Mouse (Mus musculus): ENCODE data around the gene Uncx. TPM values are rescaled to one million over a fixed set of nuclear protein-coding genes. Genes with fewer than 3 reads are reported as not detected.

Uncx gene
- 0.50 and 1.1 TPM in 2 replicates for polyA plus RNA-seq (2016; fragmentation: Nextera tagmentation; extraction: Ambion mirVana)

GRCm38 (mm10) chr5:139543214-139543613 is at the start of gene Uncx:
Gene Uncx (plus strand): TSS chr5:139543494.
- H3K9me3 ChIP-seq (replicated peaks) = no peaks in the 10 kb centered on the region

GRCm38 (mm10) chr5:139493690-139494089 is 49.6 kb upstream of the Uncx start:
- Histone ChIP-seq H3K9me3 (replicated peaks) (no peaks in the 10 kb centered on the region), H3K27ac (no peak overlapping the region), H3K4me1 (peaks cover 6% of the 10 kb centered on the region; the same call in 1 of the 2 replicates), H3K27me3 (ENCODE audit: low read depth, poor library complexity, severe bottlenecking) (peaks cover 25% of the 10 kb centered on the region; the same call in 1 of the 2 replicates), H3K4me3 (no peak overlapping the region), H3K36me3 (no peaks in the 10 kb centered on the region)
- DNase-seq (ENCODE audit: low spot score) = no peak
- 32% methylated on average over 5 of the region's 5 CpGs for WGBS

More at GRCm38 (mm10) chr5:139543214-139543613, at the start of gene Uncx:
- under 1% methylated on average over 15 of the region's 15 CpGs for WGBS
- no peaks in the 10 kb centered on the region for H3K36me3 ChIP-seq
- peak within 1 kb of the TSS; percentile 42; the same call in 1 of the 2 replicates for H3K27ac ChIP-seq
- H3K4me3 ChIP-seq = peak within 1 kb of the TSS; percentile 33
- peak; percentile 45 for DNase-seq (ENCODE audit: low spot score)
- H3K4me1 ChIP-seq = peaks cover 47% of the 10 kb centered on the region
- peaks cover 100% of the 10 kb centered on the region for H3K27me3 ChIP-seq (ENCODE audit: low read depth, poor library complexity, severe bottlenecking)

GRCm38 (mm10) chr5:139495019-139495669 is 48.1 kb upstream of the Uncx start:
- H3K9me3 ChIP-seq (replicated peaks) = no peaks in the 10 kb centered on the region
- WGBS = 36% methylated on average over 22 of the region's 22 CpGs
- H3K4me1 ChIP-seq = peaks cover 6% of the 10 kb centered on the region; the same call in 1 of the 2 replicates
- H3K27me3 ChIP-seq (ENCODE audit: low read depth, poor library complexity, severe bottlenecking) = peaks cover 25% of the 10 kb centered on the region; the same call in 1 of the 2 replicates
- no peak overlapping the region for H3K4me3 ChIP-seq
- no peaks in the 10 kb centered on the region for H3K36me3 ChIP-seq
- peak; percentile 33 for DNase-seq (ENCODE audit: low spot score)
- H3K27ac ChIP-seq = no peak overlapping the region

- H3K4me1 ChIP-seq = peaks cover 6% of the 10 kb centered on the region; the same call in 1 of the 2 replicates
- WGBS = 54% methylated on average over 5 of the region's 5 CpGs
- H3K9me3 ChIP-seq (replicated peaks) = no peaks in the 10 kb centered on the region
- no peak for DNase-seq (ENCODE audit: low spot score)
- no peak overlapping the region for H3K4me3 ChIP-seq
- no peak overlapping the region for H3K27ac ChIP-seq
- peaks cover 29% of the 10 kb centered on the region; the same call in 1 of the 2 replicates for H3K27me3 ChIP-seq (ENCODE audit: low read depth, poor library complexity, severe bottlenecking)
- no peaks in the 10 kb centered on the region for H3K36me3 ChIP-seq
These were observed 46.4 kb upstream of the Uncx start for GRCm38 (mm10) chr5:139496939-139497338.

GRCm38 (mm10) chr5:139498791-139499190 is 44.5 kb upstream of the Uncx start:
- no peak for DNase-seq (ENCODE audit: low spot score)
- Histone ChIP-seq H3K4me3 (no peak overlapping the region), H3K27ac (no peak overlapping the region), H3K4me1 (peaks cover 6% of the 10 kb centered on the region; the same call in 1 of the 2 replicates), H3K27me3 (ENCODE audit: low read depth, poor library complexity, severe bottlenecking) (peaks cover 31% of the 10 kb centered on the region), H3K36me3 (no peaks in the 10 kb centered on the region), H3K9me3 (replicated peaks) (no peaks in the 10 kb centered on the region)
- 62% methylated on average over 5 of the region's 5 CpGs for WGBS

- H3K27ac ChIP-seq = no peak overlapping the region
- DNase-seq (ENCODE audit: low spot score) = no peak
- WGBS = 88% methylated on average over 14 of the region's 14 CpGs
- no peaks in the 10 kb centered on the region for H3K9me3 ChIP-seq (replicated peaks)
- H3K4me3 ChIP-seq = no peak overlapping the region
- H3K27me3 ChIP-seq (ENCODE audit: low read depth, poor library complexity, severe bottlenecking) = peaks cover 24% of the 10 kb centered on the region
- H3K4me1 ChIP-seq = no peaks in the 10 kb centered on the region
- H3K36me3 ChIP-seq = no peaks in the 10 kb centered on the region
These were observed 41.0 kb upstream of the Uncx start for GRCm38 (mm10) chr5:139502281-139502680.

GRCm38 (mm10) chr5:139505073-139505606 is 38.2 kb upstream of the Uncx start:
- DNase-seq (ENCODE audit: low spot score) = peak; percentile 75
- Histone ChIP-seq H3K4me3 (no peak overlapping the region), H3K27ac (no peak overlapping the region), H3K27me3 (ENCODE audit: low read depth, poor library complexity, severe bottlenecking) (peaks cover 34% of the 10 kb centered on the region), H3K9me3 (replicated peaks) (no peaks in the 10 kb centered on the region), H3K4me1 (no peaks in the 10 kb centered on the region), H3K36me3 (no peaks in the 10 kb centered on the region)
- 9% methylated on average over 13 of the region's 14 CpGs for WGBS

- no peaks in the 10 kb centered on the region for H3K9me3 ChIP-seq (replicated peaks)
- 19% methylated on average over 5 of the region's 5 CpGs for WGBS
- no peak overlapping the region for H3K27ac ChIP-seq
- no peaks in the 10 kb centered on the region for H3K36me3 ChIP-seq
- no peak for DNase-seq (ENCODE audit: low spot score)
- no peak overlapping the region for H3K4me3 ChIP-seq
- H3K4me1 ChIP-seq = no peaks in the 10 kb centered on the region
- H3K27me3 ChIP-seq (ENCODE audit: low read depth, poor library complexity, severe bottlenecking) = peaks cover 41% of the 10 kb centered on the region
These were observed 37.1 kb upstream of the Uncx start for GRCm38 (mm10) chr5:139506207-139506606.

GRCm38 (mm10) chr5:139510682-139511366 is 32.5 kb upstream of the Uncx start:
- Histone ChIP-seq H3K4me1 (no peaks in the 10 kb centered on the region), H3K27me3 (ENCODE audit: low read depth, poor library complexity, severe bottlenecking) (peaks cover 28% of the 10 kb centered on the region), H3K9me3 (replicated peaks) (no peaks in the 10 kb centered on the region), H3K4me3 (no peak overlapping the region), H3K27ac (no peak overlapping the region), H3K36me3 (no peaks in the 10 kb centered on the region)
- WGBS = 20% methylated on average over 17 of the region's 17 CpGs
- DNase-seq (ENCODE audit: low spot score) = no peak

- WGBS = 88% methylated on average over 4 of the region's 4 CpGs
- peaks cover 4% of the 10 kb centered on the region; the same call in 1 of the 2 replicates for H3K4me1 ChIP-seq
- no peak for DNase-seq (ENCODE audit: low spot score)
These were observed 31.1 kb upstream of the Uncx start for GRCm38 (mm10) chr5:139512201-139512600.

GRCm38 (mm10) chr5:139516281-139516680 is 27.0 kb upstream of the Uncx start:
- no peak for DNase-seq (ENCODE audit: low spot score)
- 39% methylated on average over 11 of the region's 11 CpGs for WGBS
- H3K4me1 ChIP-seq = peaks cover 13% of the 10 kb centered on the region
- H3K9me3 ChIP-seq (replicated peaks) = no peaks in the 10 kb centered on the region
- H3K27me3 ChIP-seq (ENCODE audit: low read depth, poor library complexity, severe bottlenecking) = peaks cover 14% of the 10 kb centered on the region
- H3K4me3 ChIP-seq = no peak overlapping the region
- no peaks in the 10 kb centered on the region for H3K36me3 ChIP-seq
- H3K27ac ChIP-seq = no peak overlapping the region

More at GRCm38 (mm10) chr5:139512201-139512600, 31.1 kb upstream of the Uncx start:
- Histone ChIP-seq H3K27me3 (ENCODE audit: low read depth, poor library complexity, severe bottlenecking) (peaks cover 28% of the 10 kb centered on the region), H3K4me3 (no peak overlapping the region), H3K27ac (no peak overlapping the region), H3K9me3 (replicated peaks) (no peaks in the 10 kb centered on the region), H3K36me3 (no peaks in the 10 kb centered on the region)

- WGBS = 69% methylated on average over 14 of the region's 14 CpGs
- H3K9me3 ChIP-seq (replicated peaks) = no peaks in the 10 kb centered on the region
- no peaks in the 10 kb centered on the region for H3K36me3 ChIP-seq
- H3K4me3 ChIP-seq = no peak overlapping the region
- H3K27ac ChIP-seq = peak overlapping the region; percentile 84; the same call in 1 of the 2 replicates
- peaks cover 25% of the 10 kb centered on the region for H3K4me1 ChIP-seq
- peaks cover 15% of the 10 kb centered on the region for H3K27me3 ChIP-seq (ENCODE audit: low read depth, poor library complexity, severe bottlenecking)
- no peak for DNase-seq (ENCODE audit: low spot score)
These were observed 23.0 kb upstream of the Uncx start for GRCm38 (mm10) chr5:139520069-139520834.

Measured in limb, embryonic 10.5 days (tissue).